Mouse (Mus musculus) layer of hippocampus, adult 11-12 months (tissue): ENCODE results near the gene B3galt6.

ENCODE experiments used
- DNase-seq: peaks from one replicate; pipeline ENCODE4 v3.0.0; 2022; ENCODE audit warnings: low spot score

The B3galt6 gene

GRCm38 (mm10) chr4:155992241-155992905, at the start of gene B3galt6, which contains the start of gene Sdf4:
TSS of gene B3galt6 (minus strand) at chr4:155992649.
TSS of gene Sdf4 (plus strand) at chr4:155992872.
- DNase-seq: peak; percentile 89

- no peak for DNase-seq
These were observed 42.5 kb upstream of the B3galt6 start for GRCm38 (mm10) chr4:156034901-156035300.

- DNase-seq: no peak
These were observed 41.9 kb upstream of the B3galt6 start for GRCm38 (mm10) chr4:156034301-156034700.

GRCm38 (mm10) chr4:156033476-156034119, 41.1 kb upstream of the B3galt6 start:
- no peak for DNase-seq

- DNase-seq: no peak
These were observed 40.4 kb upstream of the B3galt6 start for GRCm38 (mm10) chr4:156032856-156033255.

GRCm38 (mm10) chr4:156031593-156032391, 39.3 kb upstream of the B3galt6 start:
- DNase-seq: peak; percentile 76

- DNase-seq: no peak
These were observed 38.8 kb upstream of the B3galt6 start for GRCm38 (mm10) chr4:156031255-156031592.

GRCm38 (mm10) chr4:156030651-156031118, 38.2 kb upstream of the B3galt6 start:
- no peak for DNase-seq

GRCm38 (mm10) chr4:156028580-156028979, 36.1 kb upstream of the B3galt6 start:
- DNase-seq: no peak

- DNase-seq: peak; percentile 37
These were observed 33.6 kb upstream of the B3galt6 start, which contains the start of gene Tnfrsf18 for GRCm38 (mm10) chr4:156026013-156026412. TSS of gene Tnfrsf18 (plus strand) at chr4:156026164.

GRCm38 (mm10) chr4:156024184-156024583, 31.7 kb upstream of the B3galt6 start:
- DNase-seq: no peak

GRCm38 (mm10) chr4:156023520-156023919, 31.1 kb upstream of the B3galt6 start:
- DNase-seq: no peak

GRCm38 (mm10) chr4:156021942-156022419, 29.5 kb upstream of the B3galt6 start:
- no peak for DNase-seq

GRCm38 (mm10) chr4:156021381-156021780, 28.9 kb upstream of the B3galt6 start:
- no peak for DNase-seq

- DNase-seq: no peak
These were observed 27.3 kb upstream of the B3galt6 start for GRCm38 (mm10) chr4:156019771-156020170.

- DNase-seq: no peak
These were observed 22.0 kb upstream of the B3galt6 start for GRCm38 (mm10) chr4:156014436-156014835.

- no peak for DNase-seq
These were observed 21.2 kb upstream of the B3galt6 start, which contains the start of gene Tnfrsf4 for GRCm38 (mm10) chr4:156013637-156014036. TSS of gene Tnfrsf4 (plus strand) at chr4:156013843.

GRCm38 (mm10) chr4:156008369-156008768, 15.9 kb upstream of the B3galt6 start:
- no peak for DNase-seq

GRCm38 (mm10) chr4:156004109-156004508, 11.7 kb upstream of the B3galt6 start:
- DNase-seq: no peak

- DNase-seq: no peak
These were observed 1.2 kb upstream of the B3galt6 start for GRCm38 (mm10) chr4:155993606-155994005.

- DNase-seq: peak; percentile 98
These were observed 578 bp upstream of the B3galt6 start for GRCm38 (mm10) chr4:155992906-155993547.

- DNase-seq: no peak
These were observed 580 bp downstream of the B3galt6 start for GRCm38 (mm10) chr4:155991908-155992230.
